Mouse (Mus musculus) T-cell, adult 66 days (primary cell): ENCODE measurements around the gene BC048679. TPM values are rescaled to one million over a fixed set of nuclear protein-coding genes. Genes with fewer than 3 reads are reported as not detected.

Experiments used
- total RNA-seq, 2 experiments: library from RNA; stranded (reverse); gene quantifications; 3 replicates in 1 of 2; 4 replicates in 1 of 2; pipeline ENCODE4 v1.2.4; 2023

Gene BC048679
- total RNA-seq = not detected

GRCm38 (mm10) chr7:81498181-81498580 lies at the start of gene BC048679:
BC048679 (minus strand) TSS chr7:81498281.

GRCm38 (mm10) chr7:81493331-81494021 lies 4.6 kb downstream of the BC048679 start, which contains the start of gene Ap3b2:
Ap3b2 (minus strand) TSS chr7:81493925.

DNA sequence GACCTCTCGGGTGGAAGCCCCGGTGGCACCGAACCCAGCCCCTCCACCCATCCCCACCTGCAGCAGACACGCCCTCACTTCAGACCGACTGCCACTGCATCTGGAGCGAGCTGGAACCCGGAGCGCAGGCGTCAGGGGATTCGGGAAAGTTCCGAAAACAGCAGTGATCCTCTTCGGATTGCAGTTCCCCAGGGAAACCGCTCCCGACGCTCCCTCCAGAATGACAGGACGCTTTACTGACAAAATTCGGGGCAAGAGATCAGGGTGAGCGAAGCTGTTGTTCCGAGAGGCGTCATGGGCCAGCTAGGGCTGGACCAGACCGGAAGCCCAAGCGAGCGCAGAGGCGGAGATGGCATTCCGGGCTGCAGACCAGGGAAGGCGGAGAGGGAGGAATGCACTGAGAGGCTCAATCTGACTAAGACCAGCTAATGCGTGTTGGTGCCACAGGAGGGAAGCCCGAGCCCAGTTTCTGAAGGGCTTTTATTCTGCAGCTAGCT lies 42.9 kb downstream of the BC048679 start, which contains the start of gene Cpeb1:
Gene Cpeb1, minus strand, starts transcription at position 311 of the 497 bp plus-strand sequence.

Other genes with a start within 250 kb of the BC048679 start
- gene Rps17, start 153.0 kb downstream of the BC048679 start, total RNA-seq = 1,000 to 10,000 TPM; 2,629 to 2,674 TPM
- gene Cpeb1, start 42.8 kb downstream of the BC048679 start, total RNA-seq = not detected
- gene Ap3b2, start 4.4 kb downstream of the BC048679 start, total RNA-seq = not detected
- gene Fsd2, start 68.7 kb upstream of the BC048679 start, total RNA-seq = 1 to 10 TPM in 1 of 2 experiments, under 1 TPM in 1; 0.59 to 1.5 TPM
- 10 to 100 TPM; 29.1 to 29.3 TPM for gene Whamm, start 73.0 kb upstream of the BC048679 start, total RNA-seq
- gene Homer2, start 209.2 kb upstream of the BC048679 start, total RNA-seq = under 1 TPM in 1 of 2 experiments, not detected in 1; 0.12 TPM